Mouse (Mus musculus): ENCODE measurements around the gene Egfl7. TPM values are rescaled to one million over a fixed set of nuclear protein-coding genes. Genes with fewer than 3 reads are reported as not detected.

Egfl7 gene
- 42.7 and 56.6 TPM in 2 replicates for polyA plus RNA-seq (2015; fragmentation: Nextera tagmentation; extraction: Ambion mirVana)

GRCm38 (mm10) chr2:26579714-26580113 is at the start of gene Egfl7:
Gene Egfl7, plus strand, starts transcription at chr2:26580014.

GRCm38 (mm10) chr2:26586294-26587043 is 6.7 kb downstream of the Egfl7 start, which contains the start of gene Gm20532:
Gene Gm20532, plus strand, starts transcription at chr2:26586639.

GRCm38 (mm10) chr2:26603720-26604671 is 24.2 kb downstream of the Egfl7 start, which contains the start of gene Agpat2:
Gene Agpat2, minus strand, starts transcription at chr2:26604417.

GRCm38 (mm10) chr2:26627921-26628739 is 48.3 kb downstream of the Egfl7 start, which contains the start of gene Fam69b:
Gene Fam69b, plus strand, starts transcription at chr2:26628457.

MicroRNA genes within 50 kb of the gene (microRNA counts, 519-probe panel; counts per million panel counts)
- microRNA mmu-miR-126-3p (4,867 counts per million, percentile 90 among the panel's probes with 10 or more counts), microRNA mmu-miR-126-5p (3,721 counts per million, percentile 65 among the panel's probes with 10 or more counts)

Small RNA genes lying within 50 kb of the gene (microRNA-seq; reads per million reads assigned to microRNA genes)
- gene Mir126a (0.93 reads per million), gene Mir126b (not detected)

Other genes starting within 250 kb of the Egfl7 start
- 16.4 and 17.4 TPM in 2 replicates for gene Dnlz, start 227.9 kb upstream of the Egfl7 start, polyA plus RNA-seq (2015; fragmentation: Nextera tagmentation; extraction: Ambion mirVana)
- gene Card9, start 219.1 kb upstream of the Egfl7 start, polyA plus RNA-seq (2015; fragmentation: Nextera tagmentation; extraction: Ambion mirVana) = 0.52 and 2.4 TPM in 2 replicates
- 9.9 and 10.2 TPM in 2 replicates for gene Snapc4, start 199.4 kb upstream of the Egfl7 start, polyA plus RNA-seq (2015; fragmentation: Nextera tagmentation; extraction: Ambion mirVana)
- 61.4 and 68.2 TPM in 2 replicates for gene Entr1, start 190.7 kb upstream of the Egfl7 start, polyA plus RNA-seq (2015; fragmentation: Nextera tagmentation; extraction: Ambion mirVana)
- 65.7 and 71.1 TPM in 2 replicates for gene Pmpca, start 190.7 kb upstream of the Egfl7 start, polyA plus RNA-seq (2015; fragmentation: Nextera tagmentation; extraction: Ambion mirVana)
- gene Inpp5e, start 170.8 kb upstream of the Egfl7 start, polyA plus RNA-seq (2015; fragmentation: Nextera tagmentation; extraction: Ambion mirVana) = 7.9 and 8.8 TPM in 2 replicates
- 12.1 and 13.2 TPM in 2 replicates for gene Sec16a, start 134.8 kb upstream of the Egfl7 start, polyA plus RNA-seq (2015; fragmentation: Nextera tagmentation; extraction: Ambion mirVana)
- gene Notch1, start 63.4 kb upstream of the Egfl7 start, polyA plus RNA-seq (2015; fragmentation: Nextera tagmentation; extraction: Ambion mirVana) = 5.7 and 5.8 TPM in 2 replicates
- gene Gm20532, start 6.6 kb downstream of the Egfl7 start, polyA plus RNA-seq (2015; fragmentation: Nextera tagmentation; extraction: Ambion mirVana) = not detected in 2 replicates
- 33.3 and 34.1 TPM in 2 replicates for gene Agpat2, start 24.4 kb downstream of the Egfl7 start, polyA plus RNA-seq (2015; fragmentation: Nextera tagmentation; extraction: Ambion mirVana)
- gene Fam69b, start 48.4 kb downstream of the Egfl7 start, polyA plus RNA-seq (2015; fragmentation: Nextera tagmentation; extraction: Ambion mirVana) = 8.2 and 10.3 TPM in 2 replicates
- gene Lcn4, start 91.3 kb downstream of the Egfl7 start, polyA plus RNA-seq (2015; fragmentation: Nextera tagmentation; extraction: Ambion mirVana) = not detected in 2 replicates

Data from urinary bladder, postnatal 0 days (tissue).